In the genomic region with DNA sequence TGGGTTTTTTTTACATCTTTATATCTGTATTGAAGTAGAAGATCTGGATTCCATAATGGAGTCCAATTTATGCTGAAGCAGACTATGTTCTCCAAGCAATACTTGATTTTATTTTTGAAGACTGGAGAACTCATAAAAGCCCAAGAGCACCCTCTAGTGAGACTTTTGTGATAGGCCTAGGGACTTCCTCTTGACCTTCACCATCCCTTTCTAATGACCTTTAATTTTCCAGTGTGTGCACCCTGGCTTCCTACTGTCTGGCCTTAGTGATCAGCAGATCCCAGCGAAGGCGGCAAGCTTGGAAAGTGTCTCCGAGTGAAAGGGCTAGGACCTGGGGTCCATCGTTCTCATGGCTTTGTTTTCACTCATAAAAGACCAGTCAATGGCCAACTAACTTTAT, we compare ENCODE assay signal across 9 mouse cellular contexts.
DNase-seq lines count a peak whose midpoint lies in the region; ATAC-seq and TF ChIP-seq lines count a peak whose summit lies in the region.
"Had no signal": no experiment of that assay in that cellular context is flagged by ENCODE, and none has a peak within 500 bp of the region (broad histone marks: within the 10 kb centered on the region; RNA-seq: fewer than 3 reads in every experiment).

No protein-coding gene starts in this region.

- peak; percentile 62 for ATAC-seq in CD4-positive, CD25-positive, alpha-beta regulatory T cell, adult 4 months
- ATAC-seq in hindbrain, embryonic 13.5 days (ENCODE audit: low FRiP score), result no peak
- no peak for ATAC-seq in hindbrain, embryonic 16.5 days

- no peak overlapping the region for H3K4me2 ChIP-seq in hindbrain, embryonic 13.5 days
- H3K4me2 ChIP-seq in hindbrain, embryonic 16.5 days (ENCODE audit: low read length), result no peak overlapping the region
- H3K4me2 ChIP-seq: hindbrain, embryonic 15.5 days had no signal

- TF ChIP-seq CTCF in brain, embryonic 14.5 days (IDR thresholded peaks at IDR 0.05; ENCODE audit: borderline replicate concordance, extremely low read depth, insufficient read depth, insufficient read length), result no peak; the same call in 1 of the 2 replicates

- WGBS in hindbrain, embryonic 13.5 days, result 43% methylated on average over 4 of the region's 4 CpGs
- 54% methylated on average over 4 of the region's 4 CpGs for WGBS in hindbrain, embryonic 16.5 days

- no peaks in the 10 kb centered on the region for H3K4me1 ChIP-seq in hindbrain, embryonic 13.5 days (replicated peaks)
- H3K4me1 ChIP-seq in hindbrain, embryonic 16.5 days (ENCODE audit: control insufficient read depth, insufficient read depth, low read depth, low read length), result no peaks in the 10 kb centered on the region
- H3K4me1 ChIP-seq: hindbrain, embryonic 15.5 days had no signal

- TF ChIP-seq POLR2A in brain, embryonic 14.5 days (IDR thresholded peaks at IDR 0.05; ENCODE audit: borderline replicate concordance, extremely low read depth, insufficient read depth, insufficient read length, poor library complexity, severe bottlenecking), result no peak

- H3K4me3 ChIP-seq in hindbrain, embryonic 13.5 days, result no peak overlapping the region
- no peak overlapping the region for H3K4me3 ChIP-seq in hindbrain, embryonic 16.5 days (ENCODE audit: low read length)
- H3K4me3 ChIP-seq: hindbrain, embryonic 15.5 days had no signal

- no peak overlapping the region for H3K9ac ChIP-seq in hindbrain, embryonic 13.5 days
- no peak overlapping the region for H3K9ac ChIP-seq in hindbrain, embryonic 16.5 days (ENCODE audit: low read depth, low read length)
- H3K9ac ChIP-seq: hindbrain, embryonic 15.5 days had no signal

- no peaks in the 10 kb centered on the region for H3K36me3 ChIP-seq in hindbrain, embryonic 13.5 days
- no peaks in the 10 kb centered on the region for H3K36me3 ChIP-seq in hindbrain, embryonic 16.5 days (ENCODE audit: control insufficient read depth, insufficient read depth, low read length)
- H3K36me3 ChIP-seq: hindbrain, embryonic 15.5 days had no signal

- no peak overlapping the region for H3K27ac ChIP-seq in hindbrain, embryonic 13.5 days
- no peak overlapping the region for H3K27ac ChIP-seq in hindbrain, embryonic 16.5 days (ENCODE audit: low read depth, low read length)
- H3K27ac ChIP-seq: hindbrain, embryonic 15.5 days had no signal

- DNase-seq in heart, adult 8-10 months (ENCODE audit: low spot score), result peak; percentile 31
- DNase-seq in heart, postnatal 25 days (ENCODE audit: low spot score), result no peak
- peak; percentile 36 for DNase-seq in brain, embryonic 14.5 days (ENCODE audit: low read depth)
- DNase-seq in kidney, postnatal 4 days, result peak; percentile 7 to 16
- DNase-seq in gastrocnemius, postnatal 25 days, result no peak

- intact Hi-C loops in heart, postnatal 25 days (cut with DNase I), result loop anchor here (10.0 kb wide), 3 partner anchors 334 to 894 kb away; no protein-coding TSS in a partner anchor

- H3K9me3 ChIP-seq in hindbrain, embryonic 13.5 days, result no peaks in the 10 kb centered on the region
- H3K9me3 ChIP-seq in hindbrain, embryonic 16.5 days (ENCODE audit: control insufficient read depth, low read length), result no peaks in the 10 kb centered on the region
- H3K9me3 ChIP-seq: hindbrain, embryonic 15.5 days had no signal

- H3K27me3 ChIP-seq in hindbrain, embryonic 13.5 days, result no peaks in the 10 kb centered on the region
- no peaks in the 10 kb centered on the region for H3K27me3 ChIP-seq in hindbrain, embryonic 16.5 days (replicated peaks; ENCODE audit: control insufficient read depth, insufficient read depth, low read length)
- H3K27me3 ChIP-seq: hindbrain, embryonic 15.5 days had no signal

Comparison
In these comparisons a context has a peak if more than half of its experiments do, and no peak if none do; other contexts are left out.
1. DNase-seq: peak in heart, adult 8-10 months (single experiment), brain, embryonic 14.5 days (single experiment) and kidney, postnatal 4 days (2 of 2); none in heart, postnatal 25 days (single experiment) and gastrocnemius, postnatal 25 days (single experiment).